Mouse (Mus musculus): ENCODE results near the gene Hfe.
"Not testable (repeated sequence)": the region's sequence is repeated elsewhere in the genome, so short reads cannot be mapped to it uniquely, and the experiment has no call there.

The Hfe gene

DNA sequence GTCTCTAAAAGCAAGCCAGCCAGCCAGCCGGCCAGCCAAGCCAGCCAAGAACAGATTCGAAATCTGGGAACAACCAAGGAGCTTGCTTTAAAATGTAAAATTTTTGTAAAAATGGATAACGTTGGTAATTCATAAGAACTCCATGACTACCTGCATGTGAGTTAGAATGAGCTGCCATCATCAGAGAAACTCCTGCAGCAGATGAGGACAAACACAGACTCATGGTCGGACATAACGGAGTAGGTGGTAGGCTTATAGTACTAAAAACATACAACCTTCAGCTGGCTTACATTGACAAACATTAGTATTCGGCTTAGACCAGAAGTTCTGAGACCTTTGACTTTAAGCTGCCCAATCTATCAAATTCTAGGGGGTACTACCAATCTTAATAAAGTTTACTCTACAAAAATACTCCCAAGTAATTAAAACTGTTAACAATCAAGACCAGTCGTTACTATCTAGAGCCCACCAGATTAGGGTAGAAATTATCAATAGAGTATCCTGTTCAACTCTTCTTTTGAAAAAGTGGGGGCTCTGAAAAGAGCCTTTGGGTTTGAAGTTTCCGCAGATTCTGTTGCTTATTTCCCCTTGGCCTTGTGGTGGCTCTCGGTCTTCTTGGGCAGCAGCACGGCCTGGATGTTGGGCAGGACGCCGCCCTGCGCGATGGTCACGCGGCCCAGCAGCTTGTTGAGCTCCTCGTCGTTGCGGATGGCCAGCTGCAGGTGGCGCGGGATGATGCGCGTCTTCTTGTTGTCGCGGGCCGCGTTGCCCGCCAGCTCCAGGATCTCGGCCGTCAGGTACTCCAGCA, 27.5 kb downstream of the Hfe start:
- DNase-seq, result not testable (repeated sequence)

DNA sequence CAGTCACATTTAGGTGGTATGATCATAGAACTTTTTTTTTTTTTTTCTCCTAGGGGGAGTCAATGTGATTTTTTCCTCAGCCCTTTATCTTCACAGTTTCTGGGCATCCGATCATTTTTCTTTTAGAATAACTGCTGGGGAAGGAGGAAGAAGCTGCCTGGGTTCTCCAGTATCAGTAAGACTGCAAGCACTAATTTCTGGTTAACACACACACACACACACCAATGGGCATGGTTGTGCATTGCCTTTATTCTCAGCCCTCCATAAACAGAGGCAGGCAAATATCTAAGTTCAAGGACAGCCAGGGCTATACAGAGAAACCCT, 28.1 kb downstream of the Hfe start:
- DNase-seq, result no peak

DNA sequence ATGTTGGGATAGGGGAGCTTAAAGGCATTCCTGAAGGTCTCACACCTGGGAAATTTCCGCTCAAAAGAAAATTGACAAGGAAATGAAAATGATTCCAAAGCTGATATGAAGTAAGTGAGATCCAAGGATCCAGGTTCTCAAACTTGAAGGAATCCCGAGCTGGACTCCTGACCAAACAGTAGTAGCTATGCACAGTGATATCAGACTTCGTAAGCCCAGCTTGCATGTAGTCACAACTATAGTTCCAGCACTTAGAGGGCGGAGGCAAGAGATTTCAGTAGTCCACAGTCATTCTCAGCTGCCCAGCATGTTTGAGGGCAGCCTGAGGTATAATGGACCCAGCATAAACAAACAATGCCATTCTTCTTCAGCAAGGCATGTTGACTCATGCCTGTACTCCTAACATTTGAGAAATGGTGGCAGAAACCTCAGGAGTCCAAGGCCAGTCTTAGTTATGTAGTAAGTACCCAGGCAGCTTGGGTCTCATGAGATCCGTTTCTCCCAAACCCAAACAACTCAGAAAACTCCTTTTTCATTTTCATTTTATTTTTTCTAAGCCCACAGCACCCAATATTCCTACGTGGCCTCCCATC, 28.6 kb downstream of the Hfe start:
- no peak for DNase-seq

DNA sequence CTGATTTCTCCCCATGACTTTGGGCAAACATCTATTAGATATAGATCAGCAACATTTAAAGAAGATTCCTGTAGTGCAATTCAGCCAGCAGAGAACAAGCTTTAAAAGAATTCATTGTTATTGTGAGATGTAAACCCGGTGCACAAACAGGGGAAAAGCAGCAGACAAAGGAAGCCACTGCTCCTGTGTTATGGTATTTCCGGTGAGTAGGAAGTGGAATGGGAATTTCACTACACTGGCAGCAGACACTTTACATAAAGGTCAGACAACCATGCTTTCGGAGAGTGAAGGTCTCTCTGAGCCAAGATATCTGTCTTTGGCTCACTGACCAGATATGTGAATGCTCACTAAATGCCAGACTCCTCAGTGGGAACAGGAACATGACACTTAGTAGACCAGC, 48.1 kb downstream of the Hfe start:
- DNase-seq, result no peak

DNA sequence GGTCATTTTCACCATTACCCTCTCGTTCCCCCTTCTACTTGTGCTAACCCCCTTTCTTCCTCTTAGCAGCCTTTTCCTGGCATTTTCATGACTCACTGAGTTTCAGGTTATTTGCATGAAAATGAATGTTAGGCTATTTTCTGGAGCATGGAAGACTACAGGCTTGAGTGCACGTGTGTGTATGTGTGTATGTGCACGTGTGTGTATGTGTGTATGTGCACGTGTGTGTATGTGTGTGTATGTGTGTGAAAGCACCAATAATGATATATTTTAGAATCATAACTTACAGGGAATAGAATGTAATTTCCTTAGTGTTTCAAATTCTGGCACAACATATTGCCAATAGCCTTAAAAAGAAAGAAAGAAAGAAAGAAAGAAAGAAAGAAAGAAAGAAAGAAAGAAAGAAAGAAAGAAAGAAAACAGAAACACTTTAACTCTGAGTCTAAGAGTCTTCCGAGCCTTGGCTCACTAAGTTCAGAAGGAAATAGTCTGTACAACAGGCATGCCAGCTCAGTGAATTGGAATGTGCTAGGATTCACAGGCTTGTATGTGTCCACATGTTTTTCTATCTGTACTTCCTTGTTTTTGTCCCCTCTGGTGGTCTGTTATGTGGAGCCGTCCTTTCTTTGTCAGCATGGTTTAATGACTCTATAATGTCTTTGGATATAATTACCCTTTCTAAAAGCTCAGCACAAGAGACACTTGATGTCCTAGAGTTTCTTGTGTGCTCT, 50.9 kb downstream of the Hfe start:
- no peak for DNase-seq

Data from lung, postnatal 14 days (tissue).